Mouse (Mus musculus) liver, postnatal 0 days (tissue): Measurements from ENCODE around the gene Odf2. TPM values are rescaled to one million over a fixed set of nuclear protein-coding genes. Genes with fewer than 3 reads are reported as not detected.
A peak's percentile ranks its signal among the peaks of the same experiment; 100 is the strongest.

Experiments
- ATAC-seq: fragments of 200-750 bp; cut with Nextera tagmentation; 2 replicates; pipeline ENCODE4 v1.8.0; 2017; ENCODE audit warnings: mild to moderate bottlenecking, moderate library complexity
- DNase-seq: peaks from one replicate; pipeline ENCODE4 v3.0.0-alpha.2; 2016
- H3K27ac ChIP-seq: fragments of 300-500 bp; sonication (generic); 2 replicates; pipeline ENCODE4 v1.5.1; 2014; ENCODE audit warnings: antibody characterized with exemption, moderate library complexity, mild to moderate bottlenecking, low read depth
- H3K27me3 ChIP-seq: fragments of 300-500 bp; sonication (generic); 2 replicates; pipeline ENCODE4 v1.6.1; 2014; ENCODE audit warnings: low read length, control low read depth, mixed read lengths; ENCODE audit not compliant: insufficient read depth
- H3K36me3 ChIP-seq: fragments of 300-500 bp; sonication (generic); replicated peaks from 2 replicates; pipeline ENCODE4 v1.6.1; 2014; ENCODE audit warnings: mild to moderate bottlenecking, control low read depth, low read length, moderate library complexity, mixed read lengths; ENCODE audit not compliant: insufficient read depth
- H3K4me1 ChIP-seq: fragments of 300-500 bp; sonication (generic); 2 replicates; pipeline ENCODE4 v1.6.1; 2014; ENCODE audit warnings: antibody characterized with exemption, mild to moderate bottlenecking, control low read depth; ENCODE audit not compliant: insufficient read depth
- H3K4me2 ChIP-seq: fragments of 300-500 bp; sonication (generic); 2 replicates; pipeline ENCODE4 v1.6.1; 2014; ENCODE audit warnings: low read depth, mild to moderate bottlenecking, low read length, moderate library complexity, mixed read lengths
- H3K4me3 ChIP-seq: fragments of 300-500 bp; sonication (generic); 2 replicates; pipeline ENCODE4 v1.5.1; 2014; ENCODE audit warnings: low read depth, low read length
- H3K9ac ChIP-seq: fragments of 300-500 bp; sonication (generic); replicated peaks from 2 replicates; pipeline ENCODE4 v1.6.1; 2014; ENCODE audit warnings: mild to moderate bottlenecking, moderate library complexity
- H3K9me3 ChIP-seq: fragments of 300-500 bp; sonication (generic); 2 replicates; pipeline ENCODE4 v1.6.1; 2016; ENCODE audit warnings: mild to moderate bottlenecking, control low read depth, low read length, mixed read lengths
- CTCF ChIP-seq: sonication (generic); IDR thresholded peaks from 2 replicates; pipeline ENCODE4 v1.5.1; 2016; ENCODE audit warnings: antibody characterized with exemption, low read depth
- EP300 ChIP-seq: IDR thresholded peaks from 2 replicates; pipeline ENCODE4 v1.6.1; 2016; ENCODE audit warnings: antibody characterized with exemption, low read depth, mild to moderate bottlenecking
- WGBS: fragments of 180-500 bp; shearing (Covaris S2); extraction: QIAGEN DNeasy Blood & Tissue Kit; methylation state at CpG from one replicate; pipeline ENCODE4 v1.1.7; 2014; ENCODE audit not compliant: insufficient replicate concordance; 5-methylcytosine and 5-hydroxymethylcytosine counted together
- microRNA-seq: library from miRNA; unstranded; fragments of <30 nt; microRNA quantifications from one replicate; pipeline ENCODE4, GENCODE M21; 2016
- polyA plus RNA-seq: library from polyadenylated mRNA; unstranded; fragments of >200 nt; fragmentation: Nextera tagmentation; extraction: Ambion mirVana; gene quantifications from 2 replicates; pipeline ENCODE4 v1.2.1, GENCODE M21; 2015

Odf2 gene
- polyA plus RNA-seq, 1 experiment from 2014 or later: 22.1 TPM

GRCm38 (mm10) chr2:29967768-29968167 is 78.7 kb downstream of the Odf2 start:
- Histone ChIP-seq H3K4me3 (no peak overlapping the region), H3K27me3 (peaks cover 9% of the 10 kb centered on the region), H3K9me3 (no peaks in the 10 kb centered on the region), H3K36me3 (no peaks in the 10 kb centered on the region), H3K4me1 (peaks cover 18% of the 10 kb centered on the region), H3K27ac (no peak overlapping the region), H3K4me2 (no peak overlapping the region), H3K9ac (no peak overlapping the region)
- 76% methylated on average over 5 of the region's 5 CpGs for WGBS
- TF ChIP-seq CTCF (no peak), EP300 (no peak)
- DNase-seq (no peak), ATAC-seq (no peak)

DNA sequence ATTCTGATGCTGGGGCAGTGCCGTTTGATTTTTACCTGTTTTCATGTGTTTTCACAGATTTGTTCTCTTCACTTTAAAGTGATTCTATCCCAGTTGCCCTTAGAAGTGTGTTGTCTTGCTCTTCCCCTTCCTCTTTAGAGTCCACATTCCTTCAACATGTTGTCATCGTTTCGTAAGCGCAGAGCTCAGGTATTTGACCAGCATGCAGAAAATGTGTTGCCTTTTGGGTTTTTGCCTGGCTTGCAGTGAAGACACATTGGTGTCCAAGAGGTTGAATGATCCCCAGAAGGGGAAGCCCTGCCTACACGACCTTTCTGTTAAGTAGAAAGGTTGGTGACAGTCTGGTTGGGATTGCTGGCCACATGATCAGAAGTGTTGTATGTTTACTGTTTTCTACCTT is 79.6 kb downstream of the Odf2 start:
- no peak overlapping the region for H3K4me2 ChIP-seq
- DNase-seq (peak; percentile 17), ATAC-seq (no peak)
- TF ChIP-seq CTCF (no peak), EP300 (no peak)
- WGBS: 51% methylated on average over 5 of the region's 5 CpGs
- no peaks in the 10 kb centered on the region for H3K9me3 ChIP-seq
- H3K27me3 ChIP-seq: peaks cover 9% of the 10 kb centered on the region
- no peak overlapping the region for H3K9ac ChIP-seq
- H3K36me3 ChIP-seq: no peaks in the 10 kb centered on the region
- peaks cover 21% of the 10 kb centered on the region for H3K4me1 ChIP-seq
- no peak overlapping the region for H3K27ac ChIP-seq
- H3K4me3 ChIP-seq: no peak overlapping the region

DNA sequence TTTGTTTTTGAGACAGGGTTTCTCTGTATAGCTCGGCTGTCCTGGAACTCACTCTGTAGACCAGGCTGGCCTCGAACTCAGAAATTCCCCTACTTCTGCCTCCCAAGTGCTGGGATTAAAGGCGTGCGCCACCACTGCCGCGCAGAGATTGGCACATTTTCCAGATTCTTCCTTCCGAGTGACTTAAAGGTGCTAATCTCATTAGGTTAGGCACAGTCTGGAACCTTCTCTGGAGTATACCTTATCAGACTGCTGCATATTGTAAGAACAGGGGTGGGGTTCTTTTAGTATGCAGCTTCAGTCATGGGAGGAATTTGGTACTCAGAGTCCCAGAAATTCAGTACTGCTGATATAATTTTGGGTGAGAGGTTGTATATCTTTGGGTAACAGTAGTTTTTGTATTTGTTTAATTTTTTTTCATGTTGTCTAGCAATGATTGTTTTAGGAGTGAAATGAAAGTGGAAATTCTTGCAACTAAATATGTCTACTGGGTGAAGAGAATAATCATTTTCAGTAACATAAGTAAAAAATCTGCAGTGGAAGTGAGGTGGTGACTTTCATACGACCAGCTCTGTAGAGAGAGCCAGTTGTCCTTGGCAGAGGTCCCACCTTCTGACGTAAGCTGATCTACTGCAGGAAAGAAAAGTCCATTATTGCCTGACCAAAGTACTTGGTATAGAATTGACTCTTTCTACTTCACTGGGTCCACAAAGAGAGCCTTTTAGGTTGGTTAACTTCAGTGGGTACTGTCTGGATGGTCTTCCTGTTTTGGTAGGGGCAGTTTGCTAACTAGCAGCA is 83.0 kb downstream of the Odf2 start:
- Histone ChIP-seq H3K4me3 (no peak overlapping the region), H3K4me2 (no peak overlapping the region), H3K36me3 (no peaks in the 10 kb centered on the region), H3K27me3 (no peaks in the 10 kb centered on the region), H3K4me1 (peaks cover 21% of the 10 kb centered on the region), H3K9me3 (no peaks in the 10 kb centered on the region), H3K9ac (no peak overlapping the region), H3K27ac (peak overlapping the region; percentile 39)
- WGBS: 51% methylated on average over 9 of the region's 9 CpGs
- DNase-seq (peak; percentile 81), ATAC-seq (peak; percentile 82)
- peak; percentile 85 for TF ChIP-seq EP300
- no peak for TF ChIP-seq CTCF

GRCm38 (mm10) chr2:29973525-29973924 is 84.5 kb downstream of the Odf2 start:
- H3K27ac ChIP-seq: no peak overlapping the region
- H3K27me3 ChIP-seq: no peaks in the 10 kb centered on the region
- no peaks in the 10 kb centered on the region for H3K9me3 ChIP-seq
- H3K9ac ChIP-seq: no peak overlapping the region
- TF ChIP-seq EP300 (no peak), CTCF (no peak)
- no peak overlapping the region for H3K4me3 ChIP-seq
- no peak overlapping the region for H3K4me2 ChIP-seq
- peaks cover 3% of the 10 kb centered on the region; the same call in 1 of the 2 replicates for H3K36me3 ChIP-seq
- no peak for ATAC-seq
- H3K4me1 ChIP-seq: peaks cover 16% of the 10 kb centered on the region
- 15% methylated on average over 2 of the region's 2 CpGs for WGBS
- DNase-seq: peak; percentile 15

DNA sequence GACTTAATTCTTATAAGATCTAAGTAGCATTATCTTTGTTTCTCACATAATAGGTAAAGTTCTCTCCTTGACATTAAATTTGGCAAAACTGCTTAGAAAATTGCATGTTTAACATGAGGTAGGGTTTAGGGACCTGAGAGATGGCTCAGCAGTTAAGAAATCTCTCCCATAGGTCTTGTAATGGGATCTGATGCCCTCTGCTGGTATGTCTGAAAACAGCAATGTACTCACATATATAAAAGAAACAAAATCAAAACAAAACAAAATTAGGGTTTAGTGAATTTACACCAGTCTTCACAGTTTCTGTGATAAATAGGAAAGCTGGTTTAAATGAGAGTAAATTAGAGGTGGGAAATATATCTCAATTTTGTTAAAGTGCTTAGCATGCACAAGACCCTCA is 88.3 kb downstream of the Odf2 start:
- Histone ChIP-seq H3K9ac (no peak overlapping the region), H3K27me3 (no peaks in the 10 kb centered on the region), H3K9me3 (no peaks in the 10 kb centered on the region), H3K4me2 (no peak overlapping the region), H3K4me1 (peaks cover 8% of the 10 kb centered on the region; the same call in 1 of the 2 replicates), H3K36me3 (peaks cover 23% of the 10 kb centered on the region), H3K4me3 (no peak overlapping the region), H3K27ac (no peak overlapping the region)
- TF ChIP-seq EP300: no peak
- TF ChIP-seq CTCF: peak; percentile 78
- DNase-seq (peak; percentile 29), ATAC-seq (no peak)

DNA sequence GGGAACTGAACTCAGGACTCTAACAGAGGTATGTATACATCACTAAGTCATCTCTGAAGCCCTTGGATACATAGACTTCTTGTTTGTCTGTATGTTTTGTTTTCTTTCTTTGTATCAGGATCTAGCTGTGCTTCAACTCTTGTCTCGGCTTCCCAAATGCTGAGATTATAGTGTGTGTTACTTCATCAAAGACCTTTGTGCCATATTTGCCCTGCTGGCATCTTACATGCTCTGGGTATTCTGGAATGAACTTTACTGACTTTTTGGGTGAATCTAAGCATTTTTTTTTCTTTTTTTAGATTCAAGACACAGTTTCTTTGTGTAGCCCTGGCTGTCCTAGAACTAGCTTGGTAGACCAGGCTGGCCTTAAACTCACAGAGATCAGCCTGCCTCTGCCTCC is 91.6 kb downstream of the Odf2 start:
- ATAC-seq (no peak), DNase-seq (no peak)
- TF ChIP-seq CTCF: no peak
- no peak for TF ChIP-seq EP300
- Histone ChIP-seq H3K9ac (no peak overlapping the region), H3K4me3 (no peak overlapping the region), H3K36me3 (peaks cover 43% of the 10 kb centered on the region), H3K27me3 (no peaks in the 10 kb centered on the region), H3K9me3 (no peaks in the 10 kb centered on the region), H3K4me1 (no peaks in the 10 kb centered on the region), H3K27ac (no peak overlapping the region), H3K4me2 (no peak overlapping the region)
- 84% methylated on average over 1 of the region's 1 CpGs for WGBS

Small RNA genes lying within 50 kb of the gene (microRNA-seq; reads per million reads assigned to microRNA genes)
- gene Mir219a-2 (not detected), gene Mir219b (not detected)

Other genes with a start within 250 kb of the Odf2 start
- 0.13 and 0.19 TPM in 2 replicates for gene Gm13420, start 137.5 kb upstream of the Odf2 start, polyA plus RNA-seq
- not detected in 2 replicates for gene Gm13547, start 129.9 kb upstream of the Odf2 start, polyA plus RNA-seq
- gene Coq4, start 101.7 kb upstream of the Odf2 start, polyA plus RNA-seq: 6.1 and 7.2 TPM in 2 replicates
- 7.1 and 7.9 TPM in 2 replicates for gene Trub2, start 100.7 kb upstream of the Odf2 start, polyA plus RNA-seq
- gene Slc27a4, start 86.6 kb upstream of the Odf2 start, polyA plus RNA-seq: 4.6 and 5.1 TPM in 2 replicates
- 6.6 and 8.7 TPM in 2 replicates for gene Urm1, start 69.1 kb upstream of the Odf2 start, polyA plus RNA-seq
- gene Cercam, start 20.1 kb upstream of the Odf2 start, polyA plus RNA-seq: 9.0 and 10.0 TPM in 2 replicates
- 13.4 and 14.7 TPM in 2 replicates for gene Gle1, start 46.2 kb downstream of the Odf2 start, polyA plus RNA-seq
- 14.9 and 17.2 TPM in 2 replicates for gene Sptan1, start 76.3 kb downstream of the Odf2 start, polyA plus RNA-seq
- 5.8 and 6.6 TPM in 2 replicates for gene Wdr34, start 159.7 kb downstream of the Odf2 start, polyA plus RNA-seq
- 115 and 116 TPM in 2 replicates for gene Set, start 168.2 kb downstream of the Odf2 start, polyA plus RNA-seq
- gene Pkn3, start 188.5 kb downstream of the Odf2 start, polyA plus RNA-seq: 0.75 and 1.0 TPM in 2 replicates
- 25.1 and 27.0 TPM in 2 replicates for gene Zdhhc12, start 204.4 kb downstream of the Odf2 start, polyA plus RNA-seq
- 1.6 and 1.8 TPM in 2 replicates for gene Zer1, start 235.4 kb downstream of the Odf2 start, polyA plus RNA-seq
- gene Tbc1d13, start 244.5 kb downstream of the Odf2 start, polyA plus RNA-seq: 1.8 and 2.0 TPM in 2 replicates